8 mouse cellular contexts compared by ENCODE assay signal in genomic region chr10:94036375-94036758, GRCm38 (mm10). TPM values are rescaled to one million over a fixed set of nuclear protein-coding genes. Genes with fewer than 3 reads are reported as not detected.
DNase-seq lines count a peak whose midpoint lies in the region; ATAC-seq lines count a peak whose summit lies in the region.

No protein-coding gene starts in this region.

- peak overlapping the region; percentile 82 for H3K9ac ChIP-seq in neural tube, embryonic 11.5 days (ENCODE audit: low read length)

- WGBS in neural tube, embryonic 11.5 days = 1% methylated on average over 32 of the region's 32 CpGs
- under 1% methylated on average over 32 of the region's 32 CpGs for WGBS in midbrain, embryonic 10.5 days

- peak overlapping the region; percentile 80 for H3K4me3 ChIP-seq in neural tube, embryonic 11.5 days (ENCODE audit: low read depth, low read length)
- peak overlapping the region; percentile 83 for H3K4me3 ChIP-seq in midbrain, embryonic 10.5 days

- no peaks in the 10 kb centered on the region for H3K36me3 ChIP-seq in neural tube, embryonic 11.5 days (ENCODE audit: control insufficient read depth, insufficient read depth, low read length)
- no peaks in the 10 kb centered on the region for H3K36me3 ChIP-seq in midbrain, embryonic 10.5 days

- no peaks in the 10 kb centered on the region for H3K9me3 ChIP-seq in neural tube, embryonic 11.5 days (ENCODE audit: control insufficient read depth, low read length)
- H3K9me3 ChIP-seq in midbrain, embryonic 10.5 days (replicated peaks) = no peaks in the 10 kb centered on the region

- peak; percentile 31 for ATAC-seq in cerebellum, adult (ENCODE audit: insufficient number of reproducible peaks, low FRiP score, low TSS enrichment)
- peak; percentile 39 for ATAC-seq in neural tube, embryonic 11.5 days (ENCODE audit: insufficient read depth, low FRiP score, low TSS enrichment)

- peaks cover 13% of the 10 kb centered on the region for H3K4me1 ChIP-seq in neural tube, embryonic 11.5 days (ENCODE audit: control insufficient read depth, insufficient read depth, low read length)
- H3K4me1 ChIP-seq in midbrain, embryonic 10.5 days = peaks cover 41% of the 10 kb centered on the region

- no peaks in the 10 kb centered on the region for H3K27me3 ChIP-seq in neural tube, embryonic 11.5 days (ENCODE audit: control insufficient read depth, insufficient read depth, low read length)
- H3K27me3 ChIP-seq in midbrain, embryonic 10.5 days (ENCODE audit: low read depth, poor library complexity, severe bottlenecking) = no peaks in the 10 kb centered on the region

- H3K4me2 ChIP-seq in neural tube, embryonic 11.5 days (ENCODE audit: low read depth) = peak overlapping the region; percentile 62

- peak overlapping the region; percentile 56; the same call in 1 of the 2 replicates for H3K27ac ChIP-seq in neural tube, embryonic 11.5 days (ENCODE audit: low read depth, low read length)
- H3K27ac ChIP-seq in midbrain, embryonic 10.5 days (replicated peaks) = peak overlapping the region; percentile 93

- DNase-seq in cerebellum, postnatal 14 days = no peak
- no peak for DNase-seq in neural tube, embryonic 11.5 days (ENCODE audit: low spot score)
- no peak for DNase-seq in neural tube, embryonic 10.5 days (ENCODE audit: extremely low spot score, low spot score)
- DNase-seq in forelimb bud, embryonic 11.5 days (ENCODE audit: low read depth, low spot score) = peak; percentile 31
- no peak for DNase-seq in midbrain, embryonic 10.5 days (ENCODE audit: low spot score)
- no peak for DNase-seq in thymus, postnatal 4 days
- no peak for DNase-seq in adrenal gland, adult 2 months

RNA-seq across cellular contexts. Expression of gene Fgd6, which starts 0.6 kb away (rescaled TPM):
- polyA plus RNA-seq in neural tube, embryonic 11.5 days (2014; fragmentation: Nextera tagmentation; extraction: Ambion mirVana) = 5.3 and 6.4 TPM in 2 replicates
- 4.5 TPM in 2 replicates for polyA plus RNA-seq in midbrain, embryonic 10.5 days (2016; fragmentation: Nextera tagmentation; extraction: Ambion mirVana)
- total RNA-seq in adrenal gland, adult 2 months (2021) = 1 to 10 TPM; 4.5 to 5.6 TPM
- polyA plus RNA-seq in adrenal gland, adult 2 months (2012; rRNA removed) = 0.64 and 0.80 TPM in 2 replicates

RNA-seq across cellular contexts. Expression of gene Vezt, which starts 0.8 kb away (rescaled TPM):
- 43.4 and 46.5 TPM in 2 replicates for polyA plus RNA-seq in neural tube, embryonic 11.5 days (2014; fragmentation: Nextera tagmentation; extraction: Ambion mirVana)
- polyA plus RNA-seq in midbrain, embryonic 10.5 days (2016; fragmentation: Nextera tagmentation; extraction: Ambion mirVana) = 29.6 and 36.0 TPM in 2 replicates
- 10 to 100 TPM; 20.9 to 22.1 TPM for total RNA-seq in adrenal gland, adult 2 months (2021)
- polyA plus RNA-seq in adrenal gland, adult 2 months (2012; rRNA removed) = 4.6 and 6.6 TPM in 2 replicates
